Mouse (Mus musculus) cerebellum, adult 9-10 months (tissue): Measurements from ENCODE around the gene Ptf1a.

ENCODE experiments used
- DNase-seq: peaks from one replicate; pipeline ENCODE4 v3.0.0; 2022

Ptf1a gene

GRCm38 (mm10) chr2:19455228-19455627 is 9.8 kb downstream of the Ptf1a start:
- DNase-seq = no peak

DNA sequence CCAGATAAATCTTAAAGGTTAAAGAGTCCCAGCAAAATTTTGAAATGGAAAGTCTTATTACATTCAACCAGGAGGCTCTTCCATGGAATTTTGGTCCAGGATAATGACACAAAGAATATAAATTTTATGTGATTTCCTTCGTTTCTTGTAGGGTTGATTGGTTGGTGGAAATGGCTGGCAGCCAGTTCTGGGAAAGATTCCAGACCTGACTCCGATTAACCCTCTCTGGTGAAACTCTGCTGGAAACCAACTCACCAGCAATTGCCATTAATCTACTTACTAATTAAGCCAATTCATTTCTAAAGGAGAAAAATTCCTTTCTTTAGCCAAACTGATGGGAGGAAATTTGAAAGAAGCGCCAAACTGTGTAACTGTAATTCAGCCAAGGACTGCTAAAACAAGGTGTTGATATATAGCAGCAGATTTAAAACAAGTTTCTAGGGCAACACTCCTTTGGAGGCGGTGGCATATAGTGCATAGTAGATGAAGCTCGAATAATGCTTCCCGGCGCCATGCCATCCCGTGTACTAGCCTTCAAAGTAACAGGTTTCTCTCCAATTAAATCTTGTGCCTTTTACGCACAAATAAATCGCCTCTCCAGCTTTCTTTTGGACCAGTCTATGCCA is 10.5 kb downstream of the Ptf1a start:
- DNase-seq = no peak

GRCm38 (mm10) chr2:19458785-19459184 is 13.3 kb downstream of the Ptf1a start:
- no peak for DNase-seq

- DNase-seq = no peak
Observed at GRCm38 (mm10) chr2:19461940-19462339, 16.5 kb downstream of the Ptf1a start.

DNA sequence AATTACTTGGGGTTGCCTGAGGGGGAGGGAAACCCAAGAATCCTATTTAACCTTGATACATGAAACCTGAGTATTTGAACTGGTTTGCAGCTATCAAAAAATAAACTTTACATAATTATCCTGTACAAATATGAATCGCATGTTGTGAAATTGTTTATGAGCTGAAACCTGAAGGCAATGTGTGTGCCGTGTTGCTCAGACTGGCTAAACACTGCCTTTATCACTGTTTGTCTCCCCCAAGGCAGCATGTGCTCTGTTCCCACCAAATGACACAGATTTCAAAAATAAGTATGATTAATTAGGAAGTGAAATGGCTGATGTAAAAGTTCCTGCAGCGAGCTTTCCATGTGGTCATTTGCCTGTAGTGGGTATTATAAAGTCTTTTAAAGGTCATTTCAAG is 44.8 kb downstream of the Ptf1a start:
- DNase-seq = no peak
